Mouse (Mus musculus): Measurements from ENCODE around the gene Tnnt1.
"Not testable (repeated sequence)": the region's sequence is repeated elsewhere in the genome, so short reads cannot be mapped to it uniquely, and the experiment has no call there.

Tnnt1 gene

GRCm38 (mm10) chr7:4516332-4517050, at the start of gene Tnnt1:
TSS of gene Tnnt1 (minus strand) at chr7:4516382.
- DNase-seq (ENCODE audit: low read depth, low spot score), result no peak

DNA sequence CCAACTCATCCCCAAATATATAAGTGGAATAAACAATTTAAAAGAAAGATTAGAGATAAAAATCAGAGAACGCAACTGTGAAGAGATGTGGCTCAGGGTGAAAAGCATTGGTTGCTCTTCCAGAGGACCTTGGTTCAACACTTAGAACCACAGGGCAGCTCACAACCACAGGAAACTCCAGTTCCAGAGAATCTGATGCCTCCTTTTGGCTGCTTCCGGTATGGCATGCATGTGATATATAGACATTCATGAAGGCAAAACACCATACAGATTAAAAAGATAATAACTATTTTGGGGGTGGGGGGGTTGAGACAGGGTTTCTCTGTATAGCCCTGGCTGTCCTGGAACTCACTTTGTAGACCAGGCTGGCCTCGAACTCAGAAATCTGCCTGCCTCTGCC, 46.5 kb upstream of the Tnnt1 start:
- no peak for DNase-seq (ENCODE audit: low read depth, low spot score)

- no peak for DNase-seq (ENCODE audit: low read depth, low spot score)
These were observed 41.0 kb upstream of the Tnnt1 start for GRCm38 (mm10) chr7:4557167-4557560.

GRCm38 (mm10) chr7:4556256-4557166, 40.3 kb upstream of the Tnnt1 start:
- peak; percentile 87 for DNase-seq (ENCODE audit: low read depth, low spot score)

DNA sequence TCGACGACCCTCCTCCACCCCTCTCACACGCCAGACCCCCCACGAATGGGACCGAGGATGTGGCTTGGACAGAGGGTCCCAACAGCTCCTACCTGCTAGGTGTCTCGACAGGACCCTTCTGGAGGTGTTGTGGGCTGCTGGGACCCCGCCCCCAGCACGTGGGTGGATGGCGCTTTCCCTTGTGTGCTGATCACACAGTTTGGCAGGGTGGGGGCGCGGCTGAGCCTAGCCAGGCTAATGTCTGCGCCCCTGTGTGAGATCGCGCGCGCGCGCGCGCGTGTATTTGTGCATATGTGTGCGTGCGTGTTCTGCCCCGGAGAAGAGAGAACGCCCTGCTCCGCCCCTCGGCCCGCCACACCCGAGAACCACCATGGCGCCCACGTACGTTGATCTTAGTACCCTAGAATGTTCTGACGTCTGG, 31.0 kb upstream of the Tnnt1 start, which contains the start of gene Syt5:
Syt5 (minus strand) TSS at position 321 of the 421 bp plus-strand sequence.
- DNase-seq (ENCODE audit: low read depth, low spot score), result no peak

DNA sequence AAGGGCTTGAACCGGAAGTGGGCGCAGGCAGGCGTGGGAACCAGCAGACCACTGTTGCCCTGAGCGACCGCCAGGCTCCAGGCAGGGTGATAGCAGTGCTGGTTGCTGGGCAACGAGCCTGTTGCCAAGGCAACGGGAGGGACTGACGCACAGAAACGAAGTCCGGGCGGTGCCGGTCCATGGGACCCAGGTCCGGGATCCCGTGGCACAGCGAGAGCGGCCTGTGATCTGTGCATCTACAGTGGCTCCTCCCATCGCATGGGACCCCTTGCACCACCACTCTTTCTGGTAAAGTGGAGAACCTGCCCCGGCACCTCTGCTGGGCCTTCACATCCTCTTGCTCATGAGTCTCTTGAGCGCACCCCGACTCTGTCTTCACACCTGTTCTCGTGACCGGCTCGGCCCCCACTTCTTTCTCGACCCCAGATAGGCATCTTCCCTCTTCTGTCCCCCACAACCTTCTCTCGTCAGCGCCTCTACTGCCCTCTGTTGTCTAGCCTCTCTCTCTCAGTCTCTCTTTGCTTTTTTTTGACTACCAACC, 30.5 kb upstream of the Tnnt1 start:
- DNase-seq (ENCODE audit: low read depth, low spot score), result peak; percentile 88

GRCm38 (mm10) chr7:4546050-4546449, 29.9 kb upstream of the Tnnt1 start:
- DNase-seq (ENCODE audit: low read depth, low spot score), result no peak

- DNase-seq (ENCODE audit: low read depth, low spot score), result no peak
These were observed 25.8 kb upstream of the Tnnt1 start for GRCm38 (mm10) chr7:4542013-4542412.

DNA sequence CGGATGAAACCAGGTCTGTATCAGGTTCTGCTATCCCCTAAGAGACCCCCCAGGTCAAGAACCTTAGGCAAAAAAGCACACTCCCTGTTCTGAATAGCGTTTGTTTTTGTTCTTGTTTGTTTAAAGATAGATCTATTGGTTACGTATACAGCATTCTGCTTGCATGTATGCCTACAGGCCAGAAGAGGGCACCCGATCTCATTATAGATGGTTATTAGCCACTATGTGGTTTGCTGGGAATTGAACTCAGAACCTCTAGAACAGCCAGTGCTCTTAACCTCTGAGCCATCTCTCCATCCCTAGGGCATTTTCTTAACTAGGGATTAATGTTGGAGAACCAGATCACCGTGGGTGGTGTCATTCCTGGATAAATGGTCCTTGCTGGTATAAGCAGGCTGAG, 25.2 kb upstream of the Tnnt1 start:
- DNase-seq (ENCODE audit: low read depth, low spot score), result no peak

- no peak for DNase-seq (ENCODE audit: low read depth, low spot score)
These were observed 22.8 kb upstream of the Tnnt1 start for GRCm38 (mm10) chr7:4539019-4539418.

GRCm38 (mm10) chr7:4537181-4537580, 21.0 kb upstream of the Tnnt1 start:
- DNase-seq (ENCODE audit: low read depth, low spot score), result no peak

DNA sequence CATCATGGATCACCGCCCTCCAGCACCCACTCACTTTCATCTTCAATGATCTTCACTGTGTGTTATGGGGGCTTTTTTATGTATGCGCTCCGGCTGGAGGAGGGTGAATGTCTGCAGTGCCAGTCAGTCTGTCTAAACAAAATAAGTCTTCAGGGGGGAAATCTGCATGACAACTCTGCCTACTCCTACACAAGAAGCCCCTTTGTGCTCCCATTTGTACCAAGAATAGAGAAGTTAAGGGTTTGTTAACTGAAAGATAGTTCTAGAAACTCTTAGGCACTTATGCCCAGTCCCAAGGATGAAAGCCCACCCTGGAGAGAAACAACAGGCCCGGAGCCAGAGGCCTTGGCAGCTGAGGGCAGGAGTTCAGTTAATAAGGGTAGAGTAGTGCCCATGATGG, 20.2 kb upstream of the Tnnt1 start:
- no peak for DNase-seq (ENCODE audit: low read depth, low spot score)

DNA sequence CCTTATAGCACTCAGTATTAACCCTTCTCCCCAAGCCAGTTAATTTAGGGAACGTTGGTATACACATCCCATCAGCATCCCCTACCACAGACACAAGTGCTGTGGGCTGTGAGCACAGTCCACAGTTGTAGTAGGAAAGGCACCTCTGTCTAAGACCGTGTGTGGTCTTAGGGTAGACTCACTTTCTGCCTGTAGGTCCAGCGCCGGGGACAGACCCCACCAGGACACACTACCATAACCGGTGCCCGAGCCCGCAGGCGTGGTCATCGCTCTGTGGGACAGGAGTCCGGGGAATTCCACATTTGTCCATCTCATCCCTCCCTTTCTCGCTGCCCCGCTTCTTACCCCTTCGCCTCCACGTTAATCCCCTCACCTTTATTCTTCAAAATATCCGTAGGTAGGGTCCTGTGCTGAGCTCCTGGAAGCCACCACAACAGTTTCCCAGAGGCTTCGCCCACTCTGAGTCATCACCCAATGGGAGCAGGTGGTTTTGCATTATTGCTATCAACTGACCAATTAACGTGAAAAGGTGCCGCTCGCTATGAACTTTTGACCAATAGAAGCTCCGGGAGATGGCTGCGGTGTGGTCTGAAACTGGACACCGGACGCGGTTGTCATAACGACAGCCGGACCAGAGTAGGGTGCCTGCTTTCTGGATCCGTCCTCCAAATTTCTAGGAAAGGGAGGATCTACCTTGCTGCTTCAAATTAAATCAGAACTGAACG, 16.0 kb upstream of the Tnnt1 start, which contains the start of gene Dnaaf3:
Dnaaf3 (minus strand) TSS at position 449 of the 725 bp plus-strand sequence.
- DNase-seq (ENCODE audit: low read depth, low spot score), result no peak

GRCm38 (mm10) chr7:4530166-4530565, 14.0 kb upstream of the Tnnt1 start:
- not testable (repeated sequence) for DNase-seq (ENCODE audit: low read depth, low spot score)

DNA sequence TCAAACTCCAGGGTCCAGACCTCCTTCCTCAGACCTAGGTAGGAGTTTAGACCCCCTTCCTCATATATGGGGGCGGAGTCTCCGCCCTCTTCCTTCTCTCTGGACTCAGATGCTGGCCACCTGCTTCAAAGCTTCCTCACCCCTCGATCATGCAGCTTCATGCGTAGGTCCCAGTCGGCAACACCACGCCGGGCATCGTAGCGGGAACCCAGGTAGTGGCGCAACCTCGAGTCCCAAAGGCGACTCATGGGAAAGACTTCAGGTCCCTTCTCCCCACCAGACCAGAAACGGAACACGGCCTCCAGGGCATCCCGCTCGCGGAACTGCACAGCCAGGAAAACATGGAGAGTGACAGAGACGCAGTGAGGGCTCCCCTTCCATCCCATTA, 11.1 kb upstream of the Tnnt1 start:
- no peak for DNase-seq (ENCODE audit: low read depth, low spot score)

DNA sequence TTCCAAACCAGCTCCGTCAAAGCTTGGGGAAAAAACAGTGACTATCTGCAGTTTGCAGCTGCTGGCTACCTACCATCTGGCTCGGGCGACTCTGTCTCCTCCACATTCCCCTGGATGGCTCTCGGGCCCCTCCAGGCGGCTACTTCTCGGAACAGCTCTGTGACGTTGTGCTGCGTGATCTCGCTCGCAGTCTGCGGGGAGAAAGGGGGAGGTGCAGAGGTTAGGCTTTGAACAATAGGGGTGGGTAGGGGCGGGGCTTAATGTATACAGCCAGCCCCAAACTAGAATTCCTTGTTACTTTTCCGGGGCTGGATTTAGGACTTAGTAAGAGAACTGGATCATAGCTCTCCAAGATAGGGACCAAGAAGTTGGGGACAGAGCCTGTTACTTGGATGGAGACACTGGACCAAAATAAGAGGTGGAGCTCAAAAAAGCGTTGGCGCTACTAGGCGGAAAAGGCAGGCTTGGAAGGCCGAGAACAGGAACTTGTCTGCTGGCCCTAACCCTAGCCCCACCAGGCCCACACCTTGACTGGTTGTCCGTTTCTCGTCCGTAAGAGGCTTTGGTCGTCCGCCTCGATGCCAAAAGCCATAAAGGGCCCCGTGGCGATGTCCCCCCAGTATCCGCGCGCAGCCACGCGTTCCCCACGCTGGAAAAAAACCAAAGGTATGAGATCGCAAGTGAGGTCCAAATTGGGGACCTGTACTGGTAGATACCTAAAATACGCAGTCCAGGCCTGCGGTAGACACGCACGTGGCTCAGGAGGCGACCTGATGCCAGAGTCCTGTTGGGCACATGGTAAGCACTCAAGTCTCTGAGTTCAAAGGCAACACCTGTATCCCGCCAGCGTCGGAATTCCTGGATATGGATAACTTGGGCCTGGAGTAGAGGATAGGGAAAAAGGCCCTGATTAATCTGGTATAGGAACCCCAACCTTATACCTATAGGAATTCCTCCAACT, 10.4 kb upstream of the Tnnt1 start:
- DNase-seq (ENCODE audit: low read depth, low spot score), result peak; percentile 87

GRCm38 (mm10) chr7:4524212-4524922, 8.2 kb upstream of the Tnnt1 start, which contains the start of gene Tnni3:
TSS of gene Tnni3 (minus strand) at chr7:4524229.
- not testable (repeated sequence) for DNase-seq (ENCODE audit: low read depth, low spot score)

GRCm38 (mm10) chr7:4523205-4524130, 7.3 kb upstream of the Tnnt1 start:
- DNase-seq (ENCODE audit: low read depth, low spot score), result no peak

DNA sequence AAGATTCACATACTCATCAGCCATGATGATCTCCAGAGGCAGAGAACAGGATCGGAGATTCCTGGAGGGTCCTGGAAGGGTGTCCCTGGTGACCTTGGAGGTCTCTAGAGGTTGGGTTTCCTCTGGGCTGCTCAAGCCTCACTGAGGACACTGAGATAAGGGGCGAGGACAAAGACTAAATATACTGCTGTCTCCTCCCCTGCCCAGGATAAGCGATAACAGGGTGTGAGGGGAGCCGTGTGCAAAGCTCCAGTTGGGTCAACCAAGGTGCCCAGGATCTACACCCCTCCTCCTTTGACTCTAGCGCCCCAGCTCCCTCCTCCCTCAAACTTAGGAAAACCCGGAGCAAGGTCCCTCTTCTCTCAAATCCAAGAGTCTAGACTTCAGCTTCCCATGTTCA, 6.1 kb upstream of the Tnnt1 start:
- DNase-seq (ENCODE audit: low read depth, low spot score), result no peak

Measured in WW6 (cell line).